Mouse (Mus musculus) neutrophil, adult 5-6 weeks (primary cell): ENCODE results near the gene Snx18. TPM values are rescaled to one million over a fixed set of nuclear protein-coding genes. Genes with fewer than 3 reads are reported as not detected.
A peak's percentile ranks its signal among the peaks of the same experiment; 100 is the strongest.

ENCODE experiments used
- ATAC-seq: fragments of 151-379, 151-347 bp; 2 replicates; pipeline ENCODE4 v1.8.0; 2017; ENCODE audit warnings: mild to moderate bottlenecking, moderate TSS enrichment; ENCODE audit not compliant: insufficient number of reproducible peaks, poor library complexity, low FRiP score, severe bottlenecking; ENCODE audit errors: extremely low read depth
- total RNA-seq: library from RNA; stranded (forward); fragments of 200-1000 nt; gene quantifications from 2 replicates; pipeline ENCODE4 v1.2.3, GENCODE M21; 2017

Gene Snx18
- total RNA-seq, 1 experiment from 2014 or later: 95.9 TPM

- ATAC-seq: no peak
Observed at GRCm38 (mm10) chr13:113601831-113602604, 16.3 kb downstream of the Snx18 start.

- ATAC-seq: peak; percentile 88
Observed at GRCm38 (mm10) chr13:113600531-113601463, 17.6 kb downstream of the Snx18 start.

GRCm38 (mm10) chr13:113599701-113600530 is 18.4 kb downstream of the Snx18 start:
- no peak for ATAC-seq

GRCm38 (mm10) chr13:113597616-113598015 is 20.7 kb downstream of the Snx18 start:
- no peak for ATAC-seq

GRCm38 (mm10) chr13:113596821-113597541 is 21.4 kb downstream of the Snx18 start:
- ATAC-seq: no peak

- ATAC-seq: no peak
Observed at GRCm38 (mm10) chr13:113595987-113596386, 22.4 kb downstream of the Snx18 start.

GRCm38 (mm10) chr13:113595219-113595618 is 23.1 kb downstream of the Snx18 start:
- ATAC-seq: no peak

- no peak for ATAC-seq
Observed at GRCm38 (mm10) chr13:113594361-113594760, 24.0 kb downstream of the Snx18 start.

GRCm38 (mm10) chr13:113593711-113594110 is 24.7 kb downstream of the Snx18 start:
- ATAC-seq: no peak

GRCm38 (mm10) chr13:113592703-113593200 is 25.6 kb downstream of the Snx18 start:
- no peak for ATAC-seq

- no peak for ATAC-seq
Observed at GRCm38 (mm10) chr13:113591336-113591735, 27.0 kb downstream of the Snx18 start.

- peak; percentile 33; the same call in 1 of the 2 replicates for ATAC-seq
Observed at GRCm38 (mm10) chr13:113590216-113590615, 28.1 kb downstream of the Snx18 start.

- ATAC-seq: peak; percentile 36
Observed at GRCm38 (mm10) chr13:113589499-113589898, 28.9 kb downstream of the Snx18 start.

GRCm38 (mm10) chr13:113587200-113587936 is 31.0 kb downstream of the Snx18 start:
- ATAC-seq: no peak

GRCm38 (mm10) chr13:113585606-113586005 is 32.8 kb downstream of the Snx18 start:
- ATAC-seq: no peak

- ATAC-seq: no peak
Observed at GRCm38 (mm10) chr13:113584431-113584830, 33.9 kb downstream of the Snx18 start.

GRCm38 (mm10) chr13:113583563-113583962 is 34.8 kb downstream of the Snx18 start:
- no peak for ATAC-seq

- no peak for ATAC-seq
Observed at GRCm38 (mm10) chr13:113582024-113582423, 36.3 kb downstream of the Snx18 start.
